Mouse (Mus musculus): Measurements from ENCODE around the gene Cntfr.

- TF ChIP-seq POLR2A (IDR thresholded peaks at IDR 0.05; ENCODE audit: low read depth, low read length) (no peak), CTCF (IDR thresholded peaks at IDR 0.05; ENCODE audit: extremely low read depth, insufficient read depth, insufficient read length, insufficient replicate concordance) (no peak)
These were observed 20.5 kb downstream of the Cntfr start for GRCm38 (mm10) chr4:41676248-41677005.
